Mouse (Mus musculus): ENCODE measurements at regions not wholly inside any gene's neighbourhood (a gene's known extent, or its start where the extent isn't known, plus 50 kb on each side); places are given as distances from the start of the nearest gene placed in this dataset.

DNA sequence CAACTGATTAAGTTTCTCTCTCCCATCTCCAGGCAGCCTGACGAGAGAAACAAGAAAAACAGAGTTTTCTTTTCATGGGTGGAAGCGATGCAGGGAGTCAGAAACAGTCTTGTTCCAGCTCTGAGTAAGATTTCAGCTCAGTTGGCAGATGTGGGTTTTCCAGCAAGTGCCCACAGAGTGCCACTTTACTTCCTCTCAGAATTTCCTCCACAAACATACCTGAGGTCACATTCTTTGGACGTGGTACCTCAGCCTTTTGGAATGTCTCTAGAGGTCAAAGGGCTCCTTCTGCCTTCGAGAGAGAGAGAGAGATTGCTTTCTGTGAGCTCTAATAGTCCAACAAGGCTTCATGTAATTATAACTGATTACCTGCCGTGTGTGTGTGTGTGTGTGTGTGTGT lies 172.0 kb downstream of the Bcl2l11 start:
- H3K27me3 ChIP-seq (ENCODE audit: insufficient read depth, low read length): no peaks in the 10 kb centered on the region
- TF ChIP-seq CTCF (conservative IDR thresholded peaks at IDR 0.05; ENCODE audit: low read length) (no peak), NANOG (IDR thresholded peaks at IDR 0.05; ENCODE audit: borderline replicate concordance, low read length) (no peak), POU5F1 (IDR thresholded peaks at IDR 0.05; ENCODE audit: borderline replicate concordance, low read length) (no peak)
- no peak overlapping the region for H3K4me3 ChIP-seq (replicated peaks; ENCODE audit: low read length)
- H3K9me3 ChIP-seq (ENCODE audit: low read length): no peaks in the 10 kb centered on the region
- peaks cover 10% of the 10 kb centered on the region for H3K4me1 ChIP-seq (replicated peaks; ENCODE audit: low read depth, low read length)
- no peaks in the 10 kb centered on the region for H3K36me3 ChIP-seq (ENCODE audit: insufficient read depth, low read length)

DNA sequence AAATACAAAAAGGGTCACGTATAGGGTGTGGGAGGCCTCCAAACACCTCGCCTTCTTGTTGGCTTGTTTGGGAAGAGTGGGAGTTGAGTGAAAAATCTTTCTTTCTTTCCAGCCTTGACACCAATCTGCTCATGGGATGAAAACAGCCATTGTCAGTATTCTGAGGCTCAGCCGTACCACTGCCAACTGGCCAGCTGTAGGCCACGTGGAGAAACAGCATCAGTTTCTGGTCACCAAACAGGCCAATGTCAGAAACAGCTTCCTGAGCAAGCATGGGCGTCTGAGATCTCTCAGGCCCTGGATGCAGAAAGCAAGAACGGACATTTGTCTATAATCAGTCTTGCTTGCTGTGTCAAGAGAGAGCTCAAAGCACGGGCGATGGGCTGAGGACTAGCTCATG lies 173.2 kb downstream of the Bcl2l11 start:
- H3K9me3 ChIP-seq (ENCODE audit: low read length): no peaks in the 10 kb centered on the region
- H3K4me3 ChIP-seq (replicated peaks; ENCODE audit: low read length): no peak overlapping the region
- no peaks in the 10 kb centered on the region for H3K27me3 ChIP-seq (ENCODE audit: insufficient read depth, low read length)
- peaks cover 11% of the 10 kb centered on the region for H3K4me1 ChIP-seq (replicated peaks; ENCODE audit: low read depth, low read length)
- TF ChIP-seq CTCF (conservative IDR thresholded peaks at IDR 0.05; ENCODE audit: low read length) (no peak), POU5F1 (IDR thresholded peaks at IDR 0.05; ENCODE audit: borderline replicate concordance, low read length) (no peak), NANOG (IDR thresholded peaks at IDR 0.05; ENCODE audit: borderline replicate concordance, low read length) (no peak)
- no peaks in the 10 kb centered on the region for H3K36me3 ChIP-seq (ENCODE audit: insufficient read depth, low read length)

DNA sequence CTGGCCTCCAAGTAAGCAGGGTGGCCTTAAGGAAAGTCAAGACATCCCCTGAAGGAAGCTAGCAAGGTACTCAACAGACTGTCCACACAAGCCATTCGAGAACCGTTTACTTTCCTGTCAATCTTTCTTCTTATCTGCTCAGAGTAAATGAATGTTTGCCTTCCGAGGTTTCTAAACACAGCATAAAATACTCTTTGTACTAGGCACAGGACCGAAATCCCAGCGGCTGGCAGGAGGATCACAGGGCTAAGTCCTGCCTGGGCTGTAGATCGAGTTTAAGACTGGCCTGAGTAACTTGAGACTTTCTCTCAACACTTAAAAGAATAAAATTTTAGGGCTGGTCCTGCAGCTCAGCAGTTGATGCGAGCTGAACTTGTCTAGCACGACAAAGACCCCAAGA lies 175.9 kb downstream of the Bcl2l11 start:
- Histone ChIP-seq H3K4me1 (replicated peaks; ENCODE audit: low read depth, low read length) (peaks cover 14% of the 10 kb centered on the region), H3K27me3 (ENCODE audit: insufficient read depth, low read length) (peaks cover 3% of the 10 kb centered on the region; the same call in 1 of the 2 replicates), H3K36me3 (ENCODE audit: insufficient read depth, low read length) (no peaks in the 10 kb centered on the region), H3K4me3 (replicated peaks; ENCODE audit: low read length) (no peak overlapping the region), H3K9me3 (ENCODE audit: low read length) (no peaks in the 10 kb centered on the region)
- no peak for TF ChIP-seq POU5F1 (IDR thresholded peaks at IDR 0.05; ENCODE audit: borderline replicate concordance, low read length)
- no peak for TF ChIP-seq CTCF (conservative IDR thresholded peaks at IDR 0.05; ENCODE audit: low read length)
- no peak for TF ChIP-seq NANOG (IDR thresholded peaks at IDR 0.05; ENCODE audit: borderline replicate concordance, low read length)

DNA sequence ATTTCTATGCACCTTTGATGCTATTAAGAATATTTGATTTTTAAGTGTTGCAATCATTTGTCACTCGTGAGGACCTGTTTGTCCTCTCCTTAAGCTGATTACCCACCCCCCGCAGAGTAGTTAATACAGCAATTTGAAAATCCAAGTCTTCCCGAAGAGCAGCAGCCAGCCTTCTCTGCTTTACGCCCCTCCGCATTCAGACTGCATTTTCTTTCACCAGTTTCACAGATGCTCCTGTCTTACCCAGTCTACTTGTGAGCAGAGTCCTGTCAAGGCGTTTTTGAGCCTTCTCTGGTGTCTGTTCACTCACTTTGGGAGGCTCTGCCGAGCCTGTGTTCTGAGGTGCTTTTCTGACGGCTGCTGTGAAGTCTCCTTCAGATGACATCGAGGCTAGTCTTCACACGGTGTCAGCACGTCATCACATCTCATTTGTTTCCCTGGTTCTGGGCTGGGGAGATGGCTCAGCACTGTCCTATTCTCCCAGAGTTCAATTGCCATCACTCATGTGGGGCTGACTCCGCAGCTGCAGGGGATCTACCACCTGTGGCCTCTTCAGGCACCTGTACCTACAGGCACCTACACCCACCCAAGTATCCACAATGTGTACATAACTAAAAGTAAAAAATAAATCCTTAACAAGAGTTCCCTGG lies 178.3 kb downstream of the Bcl2l11 start:
- TF ChIP-seq CTCF (conservative IDR thresholded peaks at IDR 0.05; ENCODE audit: low read length): no peak
- TF ChIP-seq NANOG (IDR thresholded peaks at IDR 0.05; ENCODE audit: borderline replicate concordance, low read length): no peak
- TF ChIP-seq POU5F1 (IDR thresholded peaks at IDR 0.05; ENCODE audit: borderline replicate concordance, low read length): no peak
- Histone ChIP-seq H3K9me3 (ENCODE audit: low read length) (no peaks in the 10 kb centered on the region), H3K4me1 (replicated peaks; ENCODE audit: low read depth, low read length) (peaks cover 5% of the 10 kb centered on the region), H3K27me3 (ENCODE audit: insufficient read depth, low read length) (peaks cover 3% of the 10 kb centered on the region; the same call in 1 of the 2 replicates), H3K36me3 (ENCODE audit: insufficient read depth, low read length) (no peaks in the 10 kb centered on the region), H3K4me3 (replicated peaks; ENCODE audit: low read length) (no peak overlapping the region)

DNA sequence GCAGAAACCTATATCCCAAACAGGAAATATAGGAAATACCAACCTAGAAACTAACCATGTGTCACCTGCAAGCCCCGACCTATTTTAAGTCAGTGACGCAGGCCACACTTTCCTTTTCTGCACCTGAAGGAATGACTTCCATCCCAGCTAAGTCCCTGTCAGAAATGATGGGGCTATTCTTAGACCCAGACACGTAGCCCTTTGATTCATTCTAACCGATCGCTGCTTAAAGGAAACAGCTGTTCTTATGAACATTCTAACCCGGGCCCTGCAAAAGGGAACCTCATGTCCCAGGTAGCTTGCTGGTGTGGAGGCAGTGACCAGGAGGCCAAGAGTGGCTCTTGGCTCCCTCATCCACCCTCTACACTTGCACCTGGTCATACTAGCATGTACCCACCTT lies 180.9 kb downstream of the Bcl2l11 start:
- no peak for TF ChIP-seq POU5F1 (IDR thresholded peaks at IDR 0.05; ENCODE audit: borderline replicate concordance, low read length)
- no peak for TF ChIP-seq NANOG (IDR thresholded peaks at IDR 0.05; ENCODE audit: borderline replicate concordance, low read length)
- TF ChIP-seq CTCF (conservative IDR thresholded peaks at IDR 0.05; ENCODE audit: low read length): no peak
- Histone ChIP-seq H3K27me3 (ENCODE audit: insufficient read depth, low read length) (peaks cover 3% of the 10 kb centered on the region; the same call in 1 of the 2 replicates), H3K9me3 (ENCODE audit: low read length) (no peaks in the 10 kb centered on the region), H3K4me3 (replicated peaks; ENCODE audit: low read length) (no peak overlapping the region), H3K36me3 (ENCODE audit: insufficient read depth, low read length) (no peaks in the 10 kb centered on the region), H3K4me1 (replicated peaks; ENCODE audit: low read depth, low read length) (peaks cover 28% of the 10 kb centered on the region)

- no peaks in the 10 kb centered on the region for H3K36me3 ChIP-seq (ENCODE audit: insufficient read depth, low read length)
- TF ChIP-seq NANOG (IDR thresholded peaks at IDR 0.05; ENCODE audit: borderline replicate concordance, low read length) (no peak), CTCF (conservative IDR thresholded peaks at IDR 0.05; ENCODE audit: low read length) (no peak), POU5F1 (IDR thresholded peaks at IDR 0.05; ENCODE audit: borderline replicate concordance, low read length) (no peak)
- no peak overlapping the region for H3K4me3 ChIP-seq (replicated peaks; ENCODE audit: low read length)
- peaks cover 3% of the 10 kb centered on the region; the same call in 1 of the 2 replicates for H3K27me3 ChIP-seq (ENCODE audit: insufficient read depth, low read length)
- H3K9me3 ChIP-seq (ENCODE audit: low read length): no peaks in the 10 kb centered on the region
- H3K4me1 ChIP-seq (replicated peaks; ENCODE audit: low read depth, low read length): peaks cover 48% of the 10 kb centered on the region
Observed at GRCm38 (mm10) chr2:128309541-128310030, 183.7 kb downstream of the Bcl2l11 start.

DNA sequence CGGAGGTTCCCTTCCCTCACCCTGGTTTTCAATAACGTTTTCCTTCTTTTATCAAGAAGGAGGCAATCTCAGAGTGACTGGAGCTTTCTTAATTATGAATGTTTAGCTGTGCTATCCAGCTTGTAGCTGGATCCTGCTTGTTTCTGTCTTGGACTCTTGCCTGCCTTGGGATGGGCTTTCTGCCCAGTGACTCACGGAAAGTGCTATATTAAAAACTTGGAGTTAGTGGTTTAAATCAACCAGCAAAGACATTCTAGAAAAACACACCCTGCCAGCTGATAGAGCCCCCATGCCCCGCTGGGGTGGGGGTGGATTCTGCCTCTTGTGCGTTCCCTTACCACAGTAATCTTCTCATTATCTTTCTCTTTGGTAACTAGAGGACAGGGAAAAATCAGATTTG lies 184.2 kb downstream of the Bcl2l11 start:
- TF ChIP-seq NANOG (IDR thresholded peaks at IDR 0.05; ENCODE audit: borderline replicate concordance, low read length): no peak
- TF ChIP-seq CTCF (conservative IDR thresholded peaks at IDR 0.05; ENCODE audit: low read length): no peak
- no peak for TF ChIP-seq POU5F1 (IDR thresholded peaks at IDR 0.05; ENCODE audit: borderline replicate concordance, low read length)
- peaks cover 51% of the 10 kb centered on the region for H3K4me1 ChIP-seq (replicated peaks; ENCODE audit: low read depth, low read length)
- no peaks in the 10 kb centered on the region for H3K9me3 ChIP-seq (ENCODE audit: low read length)
- H3K36me3 ChIP-seq (ENCODE audit: insufficient read depth, low read length): no peaks in the 10 kb centered on the region
- H3K4me3 ChIP-seq (replicated peaks; ENCODE audit: low read length): no peak overlapping the region
- H3K27me3 ChIP-seq (ENCODE audit: insufficient read depth, low read length): no peaks in the 10 kb centered on the region

- H3K4me3 ChIP-seq (replicated peaks; ENCODE audit: low read length): peak overlapping the region; percentile 57
- no peaks in the 10 kb centered on the region for H3K36me3 ChIP-seq (ENCODE audit: insufficient read depth, low read length)
- peaks cover 69% of the 10 kb centered on the region for H3K4me1 ChIP-seq (replicated peaks; ENCODE audit: low read depth, low read length)
- H3K27me3 ChIP-seq (ENCODE audit: insufficient read depth, low read length): no peaks in the 10 kb centered on the region
- no peaks in the 10 kb centered on the region for H3K9me3 ChIP-seq (ENCODE audit: low read length)
- TF ChIP-seq POU5F1 (IDR thresholded peaks at IDR 0.05; ENCODE audit: borderline replicate concordance, low read length): no peak
- no peak for TF ChIP-seq NANOG (IDR thresholded peaks at IDR 0.05; ENCODE audit: borderline replicate concordance, low read length)
- no peak for TF ChIP-seq CTCF (conservative IDR thresholded peaks at IDR 0.05; ENCODE audit: low read length)
Observed at GRCm38 (mm10) chr2:128312084-128312594, 186.3 kb downstream of the Bcl2l11 start.

Data from E14TG2a.4 (cell line).